Mouse (Mus musculus) lung, postnatal 0 days (tissue): ENCODE data around the gene Gfm2.

Experiments
- CTCF ChIP-seq: IDR thresholded peaks from 2 replicates; pipeline ENCODE4 v1.5.1; 2016; ENCODE audit warnings: antibody characterized with exemption, mild to moderate bottlenecking
- EP300 ChIP-seq: IDR thresholded peaks from 2 replicates; pipeline ENCODE4 v1.6.1; 2016; ENCODE audit warnings: antibody characterized with exemption, mild to moderate bottlenecking, control low read depth

- no peak for TF ChIP-seq EP300
- TF ChIP-seq CTCF = no peak
Measured at GRCm38 (mm10) chr13:97184168-97184567, 46.4 kb downstream of the Gfm2 start.
